Mouse (Mus musculus) ES-Bruce4 (cell line): ENCODE measurements around the gene Gcnt7.

ENCODE experiments used
- EP300 ChIP-seq: IDR thresholded peaks from 2 replicates; pipeline ENCODE4 v1.6.1; 2011; ENCODE audit warnings: low read depth, low read length; ENCODE audit not compliant: insufficient read depth
- POLR2A ChIP-seq: IDR thresholded peaks from one replicate; pipeline ENCODE4 v1.8.1; 2011; ENCODE audit warnings: low read length; ENCODE audit not compliant: insufficient read depth

DNA sequence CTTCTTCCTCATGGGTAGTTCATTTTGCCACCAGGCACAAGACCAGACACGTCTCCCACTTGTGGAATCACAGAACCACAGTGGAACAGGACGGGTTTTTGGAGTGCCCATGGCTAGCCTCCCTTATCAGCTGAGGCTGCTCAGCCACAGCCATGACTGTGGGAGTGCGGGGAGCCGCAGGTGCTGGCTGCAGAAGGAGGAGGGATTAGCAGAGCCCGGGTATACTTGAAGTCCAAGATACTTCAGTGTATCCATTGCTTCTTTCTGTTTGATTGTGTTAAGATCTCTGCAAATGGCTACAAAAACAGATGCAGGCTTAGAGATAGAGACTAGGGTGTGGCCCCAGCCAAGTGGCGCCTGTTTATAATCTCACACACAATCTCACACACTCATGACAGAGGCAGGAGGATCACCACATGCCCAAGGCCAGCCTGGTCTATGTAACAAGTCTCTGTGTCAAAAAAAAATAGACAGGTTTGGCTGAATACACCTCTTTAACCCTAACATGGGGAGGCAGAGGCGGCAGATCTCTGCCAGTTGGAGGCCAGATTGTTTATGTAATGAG is 42.4 kb upstream of the Gcnt7 start:
- TF ChIP-seq POLR2A (no peak), EP300 (no peak)
